Mouse (Mus musculus) ovary, postnatal 14 days (tissue): ENCODE measurements at regions not wholly inside any gene's neighbourhood (a gene's known extent, or its start where the extent isn't known, plus 50 kb on each side); places are given as distances from the start of the nearest gene placed in this dataset.
"Not testable (repeated sequence)": the region's sequence is repeated elsewhere in the genome, so short reads cannot be mapped to it uniquely, and the experiment has no call there.

Experiments used
- DNase-seq: peaks from one replicate; pipeline ENCODE4 v3.0.0; 2022; ENCODE audit warnings: low spot score

DNA sequence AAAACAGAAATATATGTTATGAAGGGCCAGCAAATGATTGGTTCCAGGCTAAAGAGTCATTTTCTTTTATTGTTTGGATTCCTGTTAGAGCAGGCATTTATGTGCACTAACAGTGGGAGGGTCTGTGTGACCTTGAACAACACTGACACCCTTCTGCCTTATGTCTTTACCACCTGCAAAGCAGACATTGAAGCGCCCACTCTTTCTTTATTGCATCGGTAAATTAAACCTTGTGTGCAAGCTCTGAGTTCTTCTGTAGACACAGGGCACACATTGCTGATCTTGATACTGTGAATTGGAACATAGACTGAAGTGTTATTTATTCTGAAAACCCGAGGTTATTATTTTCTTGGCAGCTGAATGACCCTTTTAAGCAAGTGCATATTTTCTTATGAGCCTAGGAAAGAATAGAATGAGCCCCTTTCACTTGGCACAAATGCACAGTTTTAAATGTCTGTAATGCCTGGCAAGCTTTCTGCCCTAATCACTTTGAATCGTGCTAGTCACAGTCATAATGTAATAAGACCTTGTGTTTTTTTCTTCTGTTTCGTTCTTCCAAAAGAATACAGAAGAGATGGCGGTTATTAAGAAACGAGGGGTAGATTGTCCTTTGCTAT is 125.1 kb upstream of the Cobl start:
- no peak for DNase-seq

DNA sequence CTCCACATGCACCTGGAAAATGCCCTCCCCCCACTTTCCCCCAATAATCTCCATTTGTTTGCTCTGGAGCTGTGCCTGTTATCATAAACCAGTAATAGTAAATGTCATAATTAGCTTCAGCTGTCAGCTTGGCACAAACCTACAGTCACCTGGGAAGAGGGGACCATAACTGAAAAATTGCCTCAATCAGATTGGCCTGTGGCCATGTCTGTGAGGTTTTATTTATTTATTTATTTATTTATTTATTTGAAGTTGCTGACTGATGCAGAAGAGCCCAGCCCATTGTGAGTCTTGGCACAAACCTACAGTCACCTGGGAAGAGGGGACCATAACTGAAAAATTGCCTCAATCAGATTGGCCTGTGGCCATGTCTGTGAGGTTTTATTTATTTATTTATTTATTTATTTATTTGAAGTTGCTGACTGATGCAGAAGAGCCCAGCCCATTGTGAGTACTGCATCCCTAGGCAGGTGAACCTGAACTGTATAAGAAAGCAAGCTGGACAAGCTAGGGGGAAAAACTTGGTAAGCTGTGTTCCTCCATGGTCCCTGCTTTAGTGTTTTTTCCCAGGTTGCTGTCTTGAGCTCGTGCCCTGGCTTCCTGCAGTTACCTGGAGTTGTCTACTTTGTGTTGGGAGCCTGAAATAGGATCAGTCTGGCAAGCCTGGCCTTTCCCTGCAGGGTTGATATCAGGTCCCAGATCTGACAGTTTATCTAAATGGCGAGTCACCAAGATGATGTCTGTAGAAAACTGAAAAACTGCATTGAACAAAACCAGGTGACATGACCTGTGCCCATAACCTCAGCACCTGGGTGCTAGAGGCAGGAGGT is 120.3 kb upstream of the Cobl start:
- DNase-seq = not testable (repeated sequence)

DNA sequence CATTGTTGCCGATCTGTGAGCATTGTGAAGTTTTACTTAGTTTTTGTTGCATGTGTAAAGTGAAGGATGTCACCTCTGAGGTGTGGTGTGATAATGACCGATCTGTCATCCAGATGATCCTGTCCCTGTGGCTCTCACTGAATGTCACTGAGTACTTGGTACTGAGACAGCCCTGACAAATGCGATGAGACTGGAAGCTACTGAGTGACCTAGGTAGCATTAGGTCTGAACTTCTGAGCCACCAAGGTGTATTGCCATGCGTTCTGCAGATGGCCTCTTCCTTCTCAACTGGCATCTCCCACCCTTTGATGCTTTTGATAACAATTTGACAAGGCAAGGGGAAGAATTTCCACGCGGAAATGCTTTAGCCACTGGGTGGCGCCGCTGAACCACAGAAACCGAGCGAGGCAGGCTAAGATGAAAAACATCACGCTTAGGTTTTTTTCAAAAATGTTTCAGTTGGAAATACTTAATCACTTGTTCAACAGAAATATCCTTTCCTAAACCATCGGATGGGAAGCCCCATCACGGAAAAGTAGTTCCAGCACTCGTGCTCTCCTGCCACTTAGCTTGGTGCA is 114.3 kb upstream of the Cobl start:
- peak; percentile 54 for DNase-seq

DNA sequence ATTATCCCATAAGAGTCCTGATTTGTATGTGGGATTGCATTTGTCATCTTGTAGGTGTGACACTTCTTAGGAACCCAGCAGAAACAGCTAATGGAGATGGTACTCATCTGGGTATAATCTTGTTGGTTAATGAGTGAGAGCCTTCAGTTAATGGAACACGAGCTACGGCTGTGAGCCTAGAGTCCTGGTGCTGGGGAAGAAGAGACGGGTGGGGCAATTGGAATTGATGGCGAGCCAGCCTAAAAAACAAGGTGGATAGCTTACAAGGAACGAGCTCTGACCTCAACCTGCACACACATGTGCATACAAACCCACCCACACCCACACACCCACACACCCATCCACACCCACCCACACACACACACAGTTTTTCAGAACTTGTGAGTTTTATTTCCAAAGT is 94.9 kb upstream of the Cobl start:
- no peak for DNase-seq

DNA sequence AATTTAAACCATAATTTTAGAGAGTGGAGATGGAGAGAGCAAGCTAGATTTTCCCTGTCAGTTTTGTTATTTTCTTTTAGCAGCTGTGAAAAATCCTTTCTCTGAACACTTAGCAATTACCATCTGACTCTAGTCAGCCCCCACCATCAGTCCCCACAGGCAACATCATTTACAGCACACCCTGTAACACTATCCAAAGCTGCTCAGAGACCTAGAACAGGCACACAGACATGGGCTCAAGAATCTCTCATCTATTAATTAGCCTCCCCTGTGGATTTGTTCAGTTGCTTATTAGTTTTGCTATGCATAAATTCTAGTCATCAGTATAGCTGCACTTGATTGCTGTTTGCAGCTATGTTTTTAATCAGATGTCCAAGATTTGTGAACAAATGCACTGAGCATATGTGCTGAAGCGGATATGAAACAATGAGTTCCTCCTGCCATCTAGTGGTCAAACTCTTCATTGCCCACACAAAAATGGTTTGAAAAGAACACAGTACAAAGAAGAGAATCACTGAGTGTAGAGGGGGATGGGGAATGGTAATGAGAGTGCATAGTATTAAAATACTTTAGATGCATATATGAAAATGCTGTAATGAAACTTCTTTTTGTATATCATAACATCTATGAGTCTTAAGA is 94.4 kb upstream of the Cobl start:
- DNase-seq = peak; percentile 5

- DNase-seq = no peak
These were observed 93.4 kb upstream of the Cobl start for GRCm38 (mm10) chr11:12558176-12558575.

DNA sequence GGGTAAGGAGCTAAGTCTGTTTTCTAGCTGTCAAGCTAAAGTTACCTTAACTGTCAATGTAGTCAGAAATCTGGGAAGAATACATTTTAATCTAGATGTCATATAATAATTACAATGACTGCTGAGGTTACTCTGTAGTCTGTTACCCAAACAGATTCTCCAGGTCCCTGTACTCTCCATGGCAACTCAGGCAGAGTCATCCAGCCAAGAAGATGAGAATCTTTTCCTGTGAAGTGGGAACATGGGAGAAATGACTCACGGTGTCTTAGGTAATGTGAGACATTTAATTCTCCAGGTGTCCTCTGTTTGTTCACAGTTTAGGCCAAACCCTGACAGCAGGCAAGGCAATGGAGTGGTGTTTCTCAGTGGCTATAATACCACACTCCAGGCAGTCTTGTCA is 81.0 kb upstream of the Cobl start:
- DNase-seq = no peak

- no peak for DNase-seq
These were observed 78.3 kb upstream of the Cobl start for GRCm38 (mm10) chr11:12543042-12543441.

GRCm38 (mm10) chr11:12540333-12540870 is 75.6 kb upstream of the Cobl start:
- DNase-seq = no peak

GRCm38 (mm10) chr11:12535063-12535462 is 70.3 kb upstream of the Cobl start:
- DNase-seq = no peak

DNA sequence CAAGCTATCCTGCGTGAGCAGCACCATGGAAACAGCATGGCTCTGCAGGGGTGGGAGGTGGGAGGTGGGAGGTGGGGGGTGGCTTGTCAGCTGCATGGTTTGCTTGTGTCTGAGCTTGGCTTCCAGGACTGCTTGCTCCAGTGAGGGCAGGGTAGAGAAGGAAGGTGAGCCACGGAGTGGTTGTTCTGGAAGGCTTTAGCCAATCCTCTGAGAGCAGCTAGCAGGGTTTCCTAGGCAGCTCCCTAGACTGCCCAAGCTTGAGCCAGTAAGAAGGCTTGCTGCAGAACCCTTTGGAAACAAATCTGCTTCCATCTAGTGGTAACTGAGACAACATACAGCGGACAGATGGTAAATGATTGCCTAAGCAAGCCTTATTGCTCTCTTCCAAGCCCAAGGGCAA is 67.5 kb upstream of the Cobl start:
- peak; percentile 39 for DNase-seq

- DNase-seq = not testable (repeated sequence)
These were observed 57.3 kb upstream of the Cobl start for GRCm38 (mm10) chr11:12522063-12522462.

DNA sequence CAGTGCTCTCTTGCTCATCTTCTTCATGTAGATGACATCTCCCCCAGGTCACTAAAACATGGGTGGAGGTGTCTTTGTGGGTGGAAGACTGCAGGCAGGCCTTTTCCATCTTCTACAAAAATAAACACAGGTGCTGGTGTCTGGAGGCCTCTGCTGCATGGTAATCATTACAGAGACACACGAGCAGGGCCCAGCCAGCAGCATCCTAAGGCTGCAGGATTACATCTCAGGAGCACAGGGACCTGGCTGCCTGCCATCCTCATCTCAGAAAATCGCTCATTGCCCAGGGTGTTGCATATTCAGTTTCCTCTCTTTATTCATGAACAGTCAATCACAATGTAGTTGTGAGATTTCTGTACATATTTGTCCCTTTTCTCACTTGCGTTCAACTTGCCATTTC is 56.5 kb upstream of the Cobl start:
- DNase-seq = no peak

- no peak for DNase-seq
These were observed 51.6 kb upstream of the Cobl start for GRCm38 (mm10) chr11:12516374-12516773.
